Mouse (Mus musculus): ENCODE measurements around the gene Nme8. TPM values are rescaled to one million over a fixed set of nuclear protein-coding genes. Genes with fewer than 3 reads are reported as not detected.
A peak's percentile ranks its signal among the peaks of the same experiment; 100 is the strongest.

The Nme8 gene
- total and polyA plus RNA-seq, 2 experiments from 2014 or later, result 0.17 TPM; not detected in 1

DNA sequence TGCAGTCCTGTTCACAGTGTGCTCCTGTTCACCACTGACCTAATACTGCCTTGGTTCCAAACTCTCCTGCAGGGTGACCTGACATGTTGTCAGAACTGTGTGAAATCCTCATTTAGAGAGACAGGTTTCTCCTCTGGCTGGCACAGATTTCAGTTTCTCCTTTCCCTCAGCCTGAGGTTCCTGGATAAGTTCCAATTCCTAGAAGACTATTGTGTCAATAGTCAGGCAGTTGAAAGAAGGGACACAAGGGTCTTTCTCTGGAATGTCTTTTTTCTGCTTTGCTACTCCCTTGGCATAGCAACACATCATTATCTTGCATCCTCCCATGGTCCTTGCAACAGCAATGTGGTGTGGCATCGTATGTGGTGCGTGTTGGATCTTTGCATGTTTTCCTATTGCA, 19.6 kb upstream of the Nme8 start:
- Histone ChIP-seq H3K27me3 (ENCODE audit: insufficient read depth, low read length) (no peaks in the 10 kb centered on the region), H3K4me3 (ENCODE audit: low read depth, low read length) (no peak overlapping the region), H3K27ac (ENCODE audit: low read depth, low read length) (no peak overlapping the region), H3K36me3 (ENCODE audit: insufficient read depth, low read length) (no peaks in the 10 kb centered on the region), H3K9me3 (ENCODE audit: low read length) (no peaks in the 10 kb centered on the region), H3K4me1 (ENCODE audit: insufficient read depth, low read length) (no peaks in the 10 kb centered on the region), H3K4me2 (ENCODE audit: low read depth, low read length, poor library complexity, severe bottlenecking) (no peak overlapping the region), H3K9ac (replicated peaks; ENCODE audit: low read length, poor library complexity, severe bottlenecking) (no peak overlapping the region)
- TF ChIP-seq CTCF (IDR thresholded peaks at IDR 0.05), result no peak
- no peak for ATAC-seq (ENCODE audit: low FRiP score)
- peak; percentile 19 for DNase-seq (ENCODE audit: low spot score)
- WGBS, result 50% methylated on average over 2 of the region's 2 CpGs

DNA sequence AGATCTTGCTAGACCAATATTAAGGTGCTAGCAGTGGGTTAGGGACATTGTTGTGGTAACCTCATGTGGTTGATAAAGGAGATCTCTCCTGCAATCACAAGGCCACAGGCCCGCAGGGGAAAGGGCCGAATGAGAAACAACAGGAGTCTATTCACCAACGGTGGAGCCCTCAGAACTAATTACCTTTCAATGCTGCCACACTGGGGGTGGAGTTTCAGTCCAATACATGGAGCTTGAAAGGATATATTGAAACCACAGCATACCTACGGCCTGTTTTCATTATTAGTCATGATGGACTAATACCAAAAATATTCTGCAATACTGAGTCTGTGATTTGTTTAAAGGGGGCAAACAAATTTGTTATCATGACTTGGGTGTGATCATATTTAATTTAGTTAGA, 6.2 kb upstream of the Nme8 start:
- Histone ChIP-seq H3K4me3 (ENCODE audit: low read depth, low read length) (no peak overlapping the region), H3K4me2 (ENCODE audit: low read depth, low read length, poor library complexity, severe bottlenecking) (no peak overlapping the region), H3K4me1 (ENCODE audit: insufficient read depth, low read length) (0 out of 2 replicates have a peak, but pooled peaks cover 3% of the 10 kb centered on the region), H3K9me3 (ENCODE audit: low read length) (no peaks in the 10 kb centered on the region), H3K27me3 (ENCODE audit: insufficient read depth, low read length) (no peaks in the 10 kb centered on the region), H3K36me3 (ENCODE audit: insufficient read depth, low read length) (no peaks in the 10 kb centered on the region), H3K9ac (replicated peaks; ENCODE audit: low read length, poor library complexity, severe bottlenecking) (no peak overlapping the region), H3K27ac (ENCODE audit: low read depth, low read length) (no peak overlapping the region)
- TF ChIP-seq CTCF (IDR thresholded peaks at IDR 0.05), result no peak
- WGBS, result 53% methylated on average over 4 of the region's 4 CpGs
- DNase-seq (ENCODE audit: low spot score), result no peak
- ATAC-seq (ENCODE audit: low FRiP score), result no peak

DNA sequence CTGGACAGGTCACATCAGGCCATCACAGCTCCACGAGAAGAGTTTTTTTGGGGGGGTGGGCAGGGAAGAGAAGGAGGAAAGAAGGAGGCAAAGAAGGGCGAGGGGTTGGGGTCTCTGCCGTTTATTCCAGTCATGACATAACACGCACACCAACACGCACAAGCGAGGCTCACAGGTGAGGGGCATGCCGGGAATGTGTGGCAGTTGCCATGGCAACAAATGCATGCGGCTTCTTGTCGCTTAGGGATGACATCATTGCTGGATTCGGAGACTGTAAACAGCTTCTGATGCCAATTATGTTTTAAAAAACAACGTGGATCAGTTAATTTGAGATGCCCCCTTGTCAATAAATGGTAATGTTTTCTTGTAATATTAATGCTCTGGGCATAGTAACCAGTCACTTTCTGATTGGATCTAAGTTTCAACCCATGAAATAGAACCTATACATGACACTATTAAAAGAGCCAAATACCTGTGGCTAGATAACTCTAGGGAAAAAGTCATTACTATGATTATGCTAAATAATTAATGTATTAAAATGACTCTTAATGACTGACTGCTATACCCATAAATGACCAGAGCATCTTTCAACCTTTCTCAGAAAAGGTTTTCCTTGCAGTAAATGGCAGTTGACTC, 4.0 kb upstream of the Nme8 start:
- Histone ChIP-seq H3K4me2 (ENCODE audit: low read depth, low read length, poor library complexity, severe bottlenecking) (peak overlapping the region; percentile 32), H3K4me3 (ENCODE audit: low read depth, low read length) (no peak overlapping the region), H3K36me3 (ENCODE audit: insufficient read depth, low read length) (no peaks in the 10 kb centered on the region), H3K9me3 (ENCODE audit: low read length) (no peaks in the 10 kb centered on the region), H3K27ac (ENCODE audit: low read depth, low read length) (no peak overlapping the region), H3K9ac (replicated peaks; ENCODE audit: low read length, poor library complexity, severe bottlenecking) (no peak overlapping the region), H3K27me3 (ENCODE audit: insufficient read depth, low read length) (peaks cover 4% of the 10 kb centered on the region; the same call in 1 of the 2 replicates), H3K4me1 (ENCODE audit: insufficient read depth, low read length) (0 out of 2 replicates have a peak, but pooled peaks cover 3% of the 10 kb centered on the region)
- peak; percentile 89 for DNase-seq (ENCODE audit: low spot score)
- ATAC-seq (ENCODE audit: low FRiP score), result peak; percentile 92
- TF ChIP-seq CTCF (IDR thresholded peaks at IDR 0.05), result no peak
- 46% methylated on average over 11 of the region's 11 CpGs for WGBS

DNA sequence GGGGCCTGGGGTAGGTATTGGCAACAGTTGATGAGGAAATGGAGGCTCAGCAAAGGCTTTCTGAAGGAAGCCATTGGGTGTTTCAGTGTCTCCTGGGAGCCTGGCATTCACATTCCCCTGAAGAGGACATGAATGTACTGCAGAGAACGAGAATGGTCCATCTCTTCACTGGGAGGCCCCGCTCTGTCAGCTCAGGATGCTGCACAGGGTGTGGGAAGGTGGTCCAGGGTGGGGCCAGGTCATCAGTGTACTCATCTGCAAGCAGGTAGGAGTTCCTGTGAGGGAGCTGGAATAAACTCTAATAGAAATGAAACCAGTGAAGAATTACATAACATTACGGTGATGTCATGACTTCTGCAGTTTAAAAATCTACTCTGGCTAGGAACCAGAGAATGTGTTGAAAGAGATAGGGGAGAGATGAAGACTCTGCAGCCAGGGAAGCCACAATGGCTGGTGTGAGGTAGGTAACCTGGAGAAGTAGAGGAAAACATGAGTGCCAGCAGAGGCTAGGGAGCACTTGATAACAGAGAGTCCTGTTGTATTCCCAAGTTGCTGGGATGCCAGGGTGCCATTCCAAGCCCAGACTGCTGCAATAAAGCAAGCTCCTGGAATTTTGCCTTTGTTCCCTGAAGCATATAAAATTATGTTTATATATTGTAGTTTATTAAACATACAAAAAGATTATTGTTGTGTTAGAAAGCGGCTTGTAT, 3.3 kb upstream of the Nme8 start:
- no peak for DNase-seq (ENCODE audit: low spot score)
- WGBS, result 80% methylated on average over 4 of the region's 4 CpGs
- ATAC-seq (ENCODE audit: low FRiP score), result no peak
- Histone ChIP-seq H3K27ac (ENCODE audit: low read depth, low read length) (no peak overlapping the region), H3K4me3 (ENCODE audit: low read depth, low read length) (no peak overlapping the region), H3K9ac (replicated peaks; ENCODE audit: low read length, poor library complexity, severe bottlenecking) (no peak overlapping the region), H3K9me3 (ENCODE audit: low read length) (no peaks in the 10 kb centered on the region), H3K4me1 (ENCODE audit: insufficient read depth, low read length) (0 out of 2 replicates have a peak, but pooled peaks cover 3% of the 10 kb centered on the region), H3K4me2 (ENCODE audit: low read depth, low read length, poor library complexity, severe bottlenecking) (peak overlapping the region; percentile 32; the same call in 1 of the 2 replicates), H3K36me3 (ENCODE audit: insufficient read depth, low read length) (no peaks in the 10 kb centered on the region), H3K27me3 (ENCODE audit: insufficient read depth, low read length) (peaks cover 4% of the 10 kb centered on the region; the same call in 1 of the 2 replicates)
- TF ChIP-seq CTCF (IDR thresholded peaks at IDR 0.05), result no peak

- WGBS, result 28% methylated on average over 12 of the region's 12 CpGs
- H3K27me3 ChIP-seq (ENCODE audit: insufficient read depth, low read length), result peaks cover 4% of the 10 kb centered on the region; the same call in 1 of the 2 replicates
- H3K4me2 ChIP-seq (ENCODE audit: low read depth, low read length, poor library complexity, severe bottlenecking), result no peak overlapping the region
- no peak overlapping the region for H3K9ac ChIP-seq (replicated peaks; ENCODE audit: low read length, poor library complexity, severe bottlenecking)
- 0 out of 2 replicates have a peak, but pooled peaks cover 3% of the 10 kb centered on the region for H3K4me1 ChIP-seq (ENCODE audit: insufficient read depth, low read length)
- DNase-seq (ENCODE audit: low spot score), result peak; percentile 90
- no peak overlapping the region for H3K27ac ChIP-seq (ENCODE audit: low read depth, low read length)
- H3K36me3 ChIP-seq (ENCODE audit: insufficient read depth, low read length), result no peaks in the 10 kb centered on the region
- no peak for ATAC-seq (ENCODE audit: low FRiP score)
- no peak overlapping the region for H3K4me3 ChIP-seq (ENCODE audit: low read depth, low read length)
- peak; percentile 96 for TF ChIP-seq CTCF (IDR thresholded peaks at IDR 0.05)
- H3K9me3 ChIP-seq (ENCODE audit: low read length), result no peaks in the 10 kb centered on the region
Observed at GRCm38 (mm10) chr13:19698524-19699173, 1.1 kb upstream of the Nme8 start.

DNA sequence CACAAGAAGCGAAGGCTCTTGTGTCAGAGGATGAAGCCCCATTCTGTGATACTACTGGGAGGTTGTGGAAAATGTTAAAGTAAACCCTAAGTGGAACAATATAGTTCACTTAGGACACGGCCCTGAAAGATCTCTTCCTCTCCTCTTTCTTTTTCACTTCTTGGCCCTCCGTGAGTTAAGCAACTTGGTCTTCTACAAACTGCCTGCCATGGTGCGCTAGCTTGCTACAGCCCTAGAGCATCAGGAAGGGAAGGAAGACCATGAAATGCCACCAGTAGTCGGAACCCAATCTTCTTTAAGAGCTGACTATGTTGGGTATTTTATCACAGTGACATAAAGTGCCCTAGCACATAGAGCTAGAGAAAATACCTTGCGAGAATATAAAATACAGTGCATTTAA, 7.2 kb downstream of the Nme8 start:
- no peak overlapping the region for H3K4me2 ChIP-seq (ENCODE audit: low read depth, low read length, poor library complexity, severe bottlenecking)
- no peak overlapping the region for H3K9ac ChIP-seq (replicated peaks; ENCODE audit: low read length, poor library complexity, severe bottlenecking)
- H3K9me3 ChIP-seq (ENCODE audit: low read length), result no peaks in the 10 kb centered on the region
- no peaks in the 10 kb centered on the region for H3K36me3 ChIP-seq (ENCODE audit: insufficient read depth, low read length)
- DNase-seq (ENCODE audit: low spot score), result no peak
- no peaks in the 10 kb centered on the region for H3K27me3 ChIP-seq (ENCODE audit: insufficient read depth, low read length)
- no peak for ATAC-seq (ENCODE audit: low FRiP score)
- no peak overlapping the region for H3K4me3 ChIP-seq (ENCODE audit: low read depth, low read length)
- 90% methylated on average over 6 of the region's 6 CpGs for WGBS
- no peak for TF ChIP-seq CTCF (IDR thresholded peaks at IDR 0.05)
- no peak overlapping the region for H3K27ac ChIP-seq (ENCODE audit: low read depth, low read length)
- no peaks in the 10 kb centered on the region for H3K4me1 ChIP-seq (ENCODE audit: insufficient read depth, low read length)

Data from midbrain, postnatal 0 days (tissue).